Mouse (Mus musculus): ENCODE results near the gene Myoc.
A peak's percentile ranks its signal among the peaks of the same experiment; 100 is the strongest.

The Myoc gene

DNA sequence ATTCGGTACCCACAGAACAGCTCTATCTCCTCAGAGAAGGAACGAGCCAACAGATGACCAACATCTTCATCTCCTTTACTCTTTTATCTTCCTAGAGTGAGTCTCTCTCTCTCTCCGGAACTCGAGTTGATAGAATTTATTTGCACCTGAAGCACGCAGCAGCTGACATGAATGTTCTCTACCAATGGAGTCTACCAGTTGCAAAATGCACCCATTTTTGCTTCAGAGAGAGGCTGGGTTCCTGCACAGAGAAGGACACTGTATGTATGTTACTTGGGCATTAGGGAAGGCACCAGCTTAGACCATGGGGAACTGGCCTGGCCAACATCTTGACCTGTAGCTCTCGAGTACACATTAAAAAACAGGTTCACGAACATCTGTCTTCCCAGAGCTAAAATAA is 19.2 kb downstream of the Myoc start, which contains the start of gene Myocos:
Myocos (minus strand) TSS at position 101 of the 400 bp plus-strand sequence.
- DNase-seq = no peak

- no peak for DNase-seq
Measured at GRCm38 (mm10) chr1:162660276-162660860, 21.4 kb downstream of the Myoc start.

DNA sequence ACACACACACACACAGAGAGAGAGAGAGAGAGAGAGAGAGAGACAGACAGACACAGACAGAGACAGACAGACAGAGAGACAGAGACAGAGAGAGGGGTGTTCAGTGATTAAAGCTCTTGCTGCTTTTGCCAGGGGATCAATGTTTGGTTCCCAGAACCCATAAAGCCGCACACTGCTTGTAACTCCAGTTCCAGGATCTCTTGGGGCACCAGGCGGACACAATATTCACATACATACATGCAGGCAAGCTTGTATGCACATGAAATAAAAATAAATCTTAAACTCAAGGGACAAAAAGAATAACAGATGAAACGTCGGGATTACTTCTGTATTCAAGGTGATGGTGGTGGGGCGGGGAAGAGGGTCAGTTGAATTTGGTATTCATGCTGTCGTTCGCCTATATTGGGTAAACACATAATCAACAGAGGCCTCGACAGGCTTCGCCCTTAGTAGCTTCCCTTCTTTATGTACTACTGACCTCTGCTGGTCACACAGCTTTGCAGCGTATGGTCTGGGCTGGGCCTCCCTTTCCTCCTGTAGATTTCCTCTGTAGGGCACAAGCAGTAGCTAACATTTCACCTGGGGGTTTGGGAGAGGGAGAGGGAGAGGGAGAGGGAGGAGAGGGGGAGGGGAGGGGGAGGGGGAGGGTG is 26.0 kb downstream of the Myoc start:
- DNase-seq = peak; percentile 73

DNA sequence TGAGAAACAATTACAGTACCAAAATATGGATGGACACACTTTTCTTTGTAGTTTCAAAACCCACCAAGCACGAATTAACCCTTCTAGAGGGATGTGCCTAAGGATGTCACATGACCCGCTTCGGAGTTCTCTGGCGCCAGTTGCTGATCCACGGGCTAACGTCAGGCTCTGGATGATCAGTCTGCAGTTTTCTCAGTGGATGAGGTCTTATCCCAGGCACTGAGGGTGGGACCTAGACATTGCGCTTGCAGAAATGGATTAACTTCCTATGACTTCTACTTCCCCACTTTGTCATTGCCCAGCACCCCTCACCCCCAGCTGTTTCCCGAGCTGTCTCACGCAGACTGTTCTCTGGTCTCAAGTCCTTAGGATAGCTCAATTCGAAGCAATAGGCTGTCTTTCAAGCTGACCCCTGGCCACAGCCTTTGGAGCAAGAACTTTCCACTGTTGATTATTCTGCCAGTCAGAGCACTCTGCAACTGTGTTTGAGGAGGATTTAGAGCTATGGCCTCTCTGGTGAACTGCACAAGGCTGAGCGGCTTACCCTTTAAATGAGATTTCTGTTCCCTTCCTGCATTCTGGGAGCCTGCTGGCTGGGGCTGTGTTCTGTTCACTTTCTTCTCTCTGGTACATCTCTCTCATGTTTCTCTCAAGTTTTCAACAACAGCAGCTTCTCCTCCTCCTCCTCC is 26.7 kb downstream of the Myoc start:
- DNase-seq = no peak

DNA sequence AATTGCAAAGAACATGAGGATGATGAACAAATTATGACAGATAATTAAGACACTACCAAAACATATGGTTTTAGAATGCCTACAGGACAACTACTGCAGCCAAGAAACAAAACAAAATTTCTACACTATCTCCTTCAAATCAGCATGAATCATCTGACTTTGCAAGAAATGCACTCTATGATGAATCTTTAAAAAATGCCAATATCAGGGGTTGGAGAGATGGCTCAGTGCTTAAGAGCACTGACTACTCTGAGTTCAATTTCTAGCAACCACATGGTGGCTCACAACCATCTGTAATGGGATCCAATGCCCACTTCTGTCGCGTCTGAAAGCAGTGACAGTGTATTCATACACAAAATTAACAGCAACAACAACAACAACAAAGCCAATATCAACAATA is 54.8 kb downstream of the Myoc start:
- no peak for DNase-seq

GRCm38 (mm10) chr1:162697866-162698265 is 58.9 kb downstream of the Myoc start:
- no peak for DNase-seq
